Mouse (Mus musculus) cerebellum, adult 11-12 months (tissue): Measurements from ENCODE around the gene C1qtnf9.

ENCODE experiments used
- DNase-seq: peaks from one replicate; pipeline ENCODE4 v3.0.0; 2022

Gene C1qtnf9

DNA sequence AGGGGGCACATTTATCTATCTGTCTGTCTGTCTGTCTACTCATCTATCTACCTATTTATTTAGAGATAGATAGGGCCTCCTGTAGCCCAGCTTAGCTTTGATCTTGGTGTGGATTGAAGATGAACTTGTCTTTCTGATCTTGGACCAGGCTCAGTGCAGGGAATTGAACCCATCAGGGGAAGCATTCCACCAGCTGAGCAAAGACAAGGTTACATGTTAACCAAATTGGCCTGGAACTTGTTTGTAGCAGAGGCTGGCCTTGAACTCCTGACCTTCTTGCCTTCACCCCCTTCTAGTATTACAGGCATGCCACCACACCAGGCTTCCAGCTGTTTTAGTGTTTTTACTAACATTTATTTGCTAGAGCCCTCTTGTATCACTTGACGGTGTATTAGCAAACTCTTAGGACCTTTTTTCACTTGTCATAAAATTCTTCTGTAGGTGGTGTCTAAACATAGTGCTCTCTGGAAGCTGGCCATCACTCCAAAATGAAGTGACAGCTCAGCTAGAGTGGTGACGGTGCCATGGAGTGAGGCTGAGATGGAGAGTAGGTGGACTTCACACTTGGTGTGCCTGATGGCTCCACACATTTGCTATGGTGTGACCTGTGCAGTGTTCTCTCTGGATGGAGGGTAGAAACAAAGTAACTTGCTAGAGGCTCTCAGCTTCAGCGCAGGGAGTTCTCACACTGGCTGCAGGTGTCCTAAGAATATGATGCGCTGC is 28.8 kb downstream of the C1qtnf9 start:
- DNase-seq, result no peak

- DNase-seq, result no peak
Measured at GRCm38 (mm10) chr14:60797596-60797995, 29.7 kb downstream of the C1qtnf9 start.

GRCm38 (mm10) chr14:60798721-60799120 is 30.8 kb downstream of the C1qtnf9 start:
- no peak for DNase-seq

GRCm38 (mm10) chr14:60799762-60800728 is 32.1 kb downstream of the C1qtnf9 start:
- no peak for DNase-seq

- DNase-seq, result no peak
Measured at GRCm38 (mm10) chr14:60802026-60802425, 34.1 kb downstream of the C1qtnf9 start.

DNA sequence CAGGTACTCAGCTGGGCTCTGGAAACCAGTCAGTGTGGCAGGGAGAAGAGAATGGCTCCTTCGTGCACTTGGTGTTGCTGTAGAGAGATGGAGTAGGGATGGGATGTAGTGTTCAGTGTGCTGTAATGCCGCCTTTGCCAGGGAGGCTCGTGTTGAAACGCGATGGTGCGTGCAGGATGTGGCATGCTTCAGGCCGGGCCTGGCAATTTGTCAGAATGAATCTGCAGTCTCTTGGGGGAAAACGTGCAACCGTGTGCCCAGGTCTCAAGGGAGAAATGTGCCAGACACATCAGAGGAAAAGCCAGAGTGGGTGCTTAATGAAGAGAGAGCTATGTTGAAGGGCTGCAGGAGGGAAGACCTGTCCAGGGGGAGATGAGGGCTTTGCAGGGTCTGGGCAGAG is 37.0 kb downstream of the C1qtnf9 start:
- no peak for DNase-seq

DNA sequence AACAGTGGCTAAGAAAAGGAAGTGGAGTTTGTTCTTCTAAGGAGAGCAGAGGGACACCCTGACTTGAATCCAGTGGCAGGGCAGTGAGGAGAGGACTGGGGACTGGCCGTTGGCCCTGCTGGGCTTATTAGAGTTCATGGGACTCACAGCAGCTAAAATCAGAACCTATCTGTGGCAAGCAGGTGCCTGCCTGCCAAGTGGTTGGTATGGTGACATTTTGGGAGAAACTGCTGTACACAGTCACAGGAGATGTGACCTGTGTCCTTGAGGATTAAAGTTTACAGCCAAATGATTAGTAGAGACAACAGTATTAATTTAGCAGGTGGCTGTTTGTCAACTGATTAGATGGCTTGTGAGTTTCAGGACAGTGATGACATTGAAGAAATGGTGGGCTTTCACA is 37.9 kb downstream of the C1qtnf9 start:
- DNase-seq, result no peak

DNA sequence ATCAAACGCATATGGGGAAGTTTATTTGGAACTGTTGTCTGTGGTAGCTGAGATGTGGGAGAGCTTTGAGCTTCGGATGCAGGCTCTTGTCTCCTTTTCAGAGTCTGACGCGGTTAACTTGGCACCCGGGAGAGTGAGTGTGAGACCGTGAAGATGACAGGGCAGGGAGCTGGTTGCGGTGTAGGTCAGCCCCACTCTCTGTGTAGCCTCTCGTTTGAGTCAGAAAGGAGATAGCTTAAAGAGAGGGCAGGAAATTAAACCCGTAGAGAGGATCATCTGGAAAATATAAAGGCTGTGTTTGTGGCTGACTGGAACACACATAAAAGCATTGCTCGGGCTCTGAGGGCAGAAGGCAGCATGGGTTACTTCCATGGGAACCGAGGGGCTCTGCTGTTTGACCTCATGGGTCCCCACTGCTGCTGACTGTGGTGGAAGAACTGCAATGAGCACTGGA is 39.0 kb downstream of the C1qtnf9 start:
- no peak for DNase-seq

DNA sequence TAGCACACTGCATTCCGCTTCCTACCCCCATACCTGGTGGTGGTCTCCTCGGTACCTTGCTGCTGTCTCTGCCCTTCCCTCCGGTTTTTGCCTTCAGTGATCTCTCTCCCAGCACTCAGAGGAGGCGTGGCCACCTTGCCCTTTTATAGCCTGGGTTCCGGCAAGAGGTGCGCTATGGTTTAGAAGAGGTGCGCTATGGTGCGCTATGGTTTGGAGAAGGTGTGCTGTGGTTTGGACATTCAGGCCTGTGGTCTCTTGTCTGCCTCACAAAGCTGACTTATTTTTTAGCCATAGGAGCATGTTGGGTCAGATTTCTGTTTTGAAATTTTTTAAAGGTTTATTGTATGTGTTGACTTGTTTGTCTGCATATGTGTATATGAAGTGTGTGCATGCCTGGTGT is 41.9 kb downstream of the C1qtnf9 start:
- DNase-seq, result no peak

DNA sequence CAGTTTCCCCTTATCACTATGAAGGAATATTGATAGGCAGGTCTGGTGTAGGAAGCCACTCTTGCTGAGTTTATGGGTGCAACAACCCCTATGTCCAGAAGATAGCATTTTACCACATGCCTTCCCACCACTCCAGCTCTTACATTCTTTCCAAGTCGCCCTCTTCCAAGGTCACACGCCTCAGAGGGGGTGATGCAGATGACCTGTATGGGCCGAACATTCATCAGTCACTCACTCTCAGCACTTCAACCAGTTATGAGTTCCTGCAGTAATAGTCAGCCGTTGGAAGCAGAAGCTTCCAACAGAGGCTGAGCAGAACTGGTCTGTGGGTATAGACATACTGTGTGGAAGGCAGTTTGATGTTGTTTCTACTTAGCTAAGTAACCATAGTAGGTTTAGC is 43.6 kb downstream of the C1qtnf9 start:
- DNase-seq, result no peak

GRCm38 (mm10) chr14:60815098-60815497 is 47.2 kb downstream of the C1qtnf9 start:
- no peak for DNase-seq

- DNase-seq, result no peak
Measured at GRCm38 (mm10) chr14:60818045-60818444, 50.1 kb downstream of the C1qtnf9 start.

GRCm38 (mm10) chr14:60830096-60830495 is 62.2 kb downstream of the C1qtnf9 start:
- no peak for DNase-seq
